19 mouse cellular contexts compared by ENCODE assay signal in genomic region chr10:67932780-67933179, GRCm38 (mm10). TPM values are rescaled to one million over a fixed set of nuclear protein-coding genes. Genes with fewer than 3 reads are reported as not detected.
"Had no signal": no experiment of that assay in that cellular context is flagged by ENCODE, and none has a peak within 500 bp of the region (broad histone marks: within the 10 kb centered on the region; RNA-seq: fewer than 3 reads in every experiment).

No protein-coding gene starts in this region.

- H3K27ac ChIP-seq: kidney, postnatal 0 days; layer of hippocampus, adult 2 months; liver, embryonic 13.5 days; midbrain, embryonic 10.5 days; midbrain, embryonic 13.5 days; stomach, postnatal 0 days had no signal

- H3K4me2 ChIP-seq: liver, embryonic 13.5 days; midbrain, embryonic 13.5 days had no signal

- H3K9ac ChIP-seq: liver, embryonic 13.5 days; midbrain, embryonic 13.5 days had no signal

- H3K9me3 ChIP-seq: midbrain, embryonic 10.5 days; midbrain, embryonic 13.5 days had no signal

- ATAC-seq: intestine, embryonic 16.5 days; midbrain, embryonic 13.5 days; midbrain, embryonic 16.5 days had no signal

- H3K4me3 ChIP-seq: layer of hippocampus, adult 2 months; liver, embryonic 13.5 days; megakaryocyte, embryonic 14.5 days; midbrain, embryonic 10.5 days; midbrain, embryonic 13.5 days had no signal

- H3K36me3 ChIP-seq: liver, embryonic 13.5 days; midbrain, embryonic 10.5 days; midbrain, embryonic 13.5 days had no signal

- H3K4me1 ChIP-seq: liver, embryonic 13.5 days; megakaryocyte, embryonic 14.5 days; midbrain, embryonic 10.5 days; midbrain, embryonic 13.5 days had no signal

- DNase-seq: kidney, adult 18-20 months; kidney, postnatal 25 days; layer of hippocampus, adult 9-11 months; liver, embryonic 13.5 days; lung, postnatal 10 days; thymus, adult 2 months; thymus, postnatal 14 days; thymus, postnatal 4 days had no signal

- H3K27me3 ChIP-seq: liver, embryonic 13.5 days; megakaryocyte, embryonic 14.5 days; midbrain, embryonic 13.5 days had no signal

RNA-seq across cellular contexts. Expression of gene Zfp365, which starts 20.3 kb away (rescaled TPM):
- total RNA-seq: liver, adult 2 months had no signal
- polyA plus RNA-seq: liver, adult 2 months; liver, embryonic 16.5 days had no signal

RNA-seq across cellular contexts. Expression of gene Rtkn2, which starts 46.6 kb away (rescaled TPM):
- polyA plus RNA-seq: large intestine, adult 2 months; liver, adult 2 months had no signal
